Mouse (Mus musculus) embryonic facial prominence, embryonic 11.5 days (tissue): Measurements from ENCODE around the gene Gsta2. TPM values are rescaled to one million over a fixed set of nuclear protein-coding genes. Genes with fewer than 3 reads are reported as not detected.
"Not testable (repeated sequence)": the region's sequence is repeated elsewhere in the genome, so short reads cannot be mapped to it uniquely, and the experiment has no call there.

Experiments
- ATAC-seq: fragments of 200-750 bp; cut with Nextera tagmentation; replicated peaks from 2 replicates; pipeline ENCODE4 v1.8.0; 2017; ENCODE audit warnings: low read depth; ENCODE audit not compliant: insufficient number of reproducible peaks, low FRiP score, low TSS enrichment
- DNase-seq: peaks from one replicate; pipeline ENCODE4 v3.0.0-alpha.2; 2015; ENCODE audit warnings: low spot score
- H3K27ac ChIP-seq: fragments of 300-500 bp; sonication (generic); replicated peaks from 2 replicates; pipeline ENCODE4 v1.5.1; 2014; ENCODE audit warnings: mild to moderate bottlenecking, low read depth, low read length, control low read depth
- H3K27me3 ChIP-seq: fragments of 300-500 bp; sonication (generic); 2 replicates; pipeline ENCODE4 v1.6.1; 2014; ENCODE audit warnings: mild to moderate bottlenecking, low read length, moderate library complexity, mixed read lengths; ENCODE audit not compliant: control insufficient read depth, insufficient read depth
- H3K36me3 ChIP-seq: fragments of 300-500 bp; sonication (generic); replicated peaks from 2 replicates; pipeline ENCODE4 v1.6.1; 2014; ENCODE audit warnings: low read depth, mild to moderate bottlenecking, low read length, moderate library complexity, mixed read lengths; ENCODE audit not compliant: control insufficient read depth, insufficient read depth
- H3K4me1 ChIP-seq: fragments of 300-500 bp; sonication (generic); 2 replicates; pipeline ENCODE4 v1.6.1; 2014; ENCODE audit warnings: low read length, mixed read lengths; ENCODE audit not compliant: control insufficient read depth, insufficient read depth
- H3K4me2 ChIP-seq: fragments of 300-500 bp; sonication (generic); 2 replicates; pipeline ENCODE4 v1.6.1; 2014; ENCODE audit warnings: low read depth, mild to moderate bottlenecking, control low read depth, low read length, moderate library complexity
- H3K4me3 ChIP-seq: fragments of 300-500 bp; sonication (generic); 2 replicates; pipeline ENCODE4 v1.5.1; 2014; ENCODE audit warnings: low read depth, low read length, control low read depth
- H3K9ac ChIP-seq: fragments of 300-500 bp; sonication (generic); replicated peaks from 2 replicates; pipeline ENCODE4 v1.6.1; 2014; ENCODE audit warnings: mild to moderate bottlenecking, control low read depth, low read length
- H3K9me3 ChIP-seq: fragments of 300-500 bp; sonication (generic); replicated peaks from 2 replicates; pipeline ENCODE4 v1.6.1; 2016; ENCODE audit warnings: mild to moderate bottlenecking, low read length, inconsistent platforms, mixed read lengths; ENCODE audit not compliant: control insufficient read depth
- WGBS: fragments of 180-500 bp; shearing (Covaris S2); extraction: QIAGEN DNeasy Blood & Tissue Kit; methylation state at CpG from one replicate; pipeline ENCODE4 v1.1.7; 2014; 5-methylcytosine and 5-hydroxymethylcytosine counted together
- polyA plus RNA-seq: library from polyadenylated mRNA; unstranded; fragments of >200 nt; fragmentation: Nextera tagmentation; extraction: Ambion mirVana; gene quantifications from 2 replicates; pipeline ENCODE4 v1.2.1, GENCODE M21; 2014

Gene Gsta2
- polyA plus RNA-seq, 1 experiment from 2014 or later, result not detected

GRCm38 (mm10) chr9:78372827-78373504 lies 17.4 kb upstream of the Gsta2 start:
- Histone ChIP-seq H3K36me3 (no peaks in the 10 kb centered on the region), H3K4me1 (no peaks in the 10 kb centered on the region), H3K4me3 (no peak overlapping the region), H3K27ac (no peak overlapping the region), H3K9ac (no peak overlapping the region), H3K9me3 (no peaks in the 10 kb centered on the region), H3K27me3 (no peaks in the 10 kb centered on the region), H3K4me2 (no peak overlapping the region)
- no peak for ATAC-seq
- 86% methylated on average over 10 of the region's 10 CpGs for WGBS
- DNase-seq, result no peak

DNA sequence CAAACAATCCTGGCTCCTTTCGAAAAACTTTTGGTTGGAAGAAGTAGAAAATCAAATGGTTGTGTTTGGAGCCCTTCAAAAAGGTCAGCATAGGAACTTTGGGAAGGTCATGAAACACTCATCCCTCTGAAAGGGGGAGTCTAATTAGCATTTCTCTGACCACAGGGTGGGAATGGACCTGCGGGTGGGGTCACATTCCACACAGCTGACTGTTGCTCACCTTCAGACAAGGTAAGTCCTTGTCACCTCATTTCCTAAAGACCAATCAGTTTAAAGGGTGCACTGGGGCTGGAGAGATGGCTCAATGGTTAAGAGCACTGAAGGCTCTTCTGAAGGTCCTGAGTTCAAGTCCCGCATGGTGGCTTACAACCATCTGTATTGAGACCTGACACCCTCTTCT lies 15.9 kb upstream of the Gsta2 start:
- Histone ChIP-seq H3K4me3 (no peak overlapping the region), H3K4me2 (no peak overlapping the region), H3K9ac (no peak overlapping the region), H3K27me3 (no peaks in the 10 kb centered on the region), H3K36me3 (no peaks in the 10 kb centered on the region), H3K27ac (no peak overlapping the region), H3K4me1 (no peaks in the 10 kb centered on the region), H3K9me3 (no peaks in the 10 kb centered on the region)
- ATAC-seq (no peak), DNase-seq (no peak)
- 97% methylated on average over 3 of the region's 3 CpGs for WGBS

- H3K9me3 ChIP-seq, result no peaks in the 10 kb centered on the region
- H3K4me2 ChIP-seq, result no peak overlapping the region
- no peak overlapping the region for H3K4me3 ChIP-seq
- ATAC-seq (no peak), DNase-seq (no peak)
- H3K27me3 ChIP-seq, result no peaks in the 10 kb centered on the region
- H3K9ac ChIP-seq, result no peak overlapping the region
- H3K4me1 ChIP-seq, result no peaks in the 10 kb centered on the region
- H3K27ac ChIP-seq, result no peak overlapping the region
- 89% methylated on average over 7 of the region's 7 CpGs for WGBS
- H3K36me3 ChIP-seq, result no peaks in the 10 kb centered on the region
Observed at GRCm38 (mm10) chr9:78369786-78370185, 14.2 kb upstream of the Gsta2 start.

DNA sequence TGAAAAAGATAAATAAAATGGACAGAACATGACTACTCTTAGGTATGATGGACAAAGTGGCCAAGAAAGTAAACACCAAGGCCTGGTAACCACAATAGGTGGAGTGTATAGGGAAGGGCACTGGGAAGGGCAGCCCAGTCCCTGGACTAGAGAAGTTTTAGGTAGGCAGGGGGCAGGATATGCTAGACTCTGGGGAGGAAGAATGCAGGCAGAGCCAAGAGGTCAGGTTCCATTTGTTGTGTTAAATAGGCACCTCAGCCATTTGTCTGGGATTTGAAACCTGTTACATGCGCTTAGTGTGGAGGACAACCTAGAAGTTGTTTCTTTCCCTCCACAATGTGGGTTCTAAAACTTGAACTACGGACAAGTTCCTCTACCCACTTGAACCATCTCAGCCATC lies 13.8 kb upstream of the Gsta2 start:
- H3K4me3 ChIP-seq, result no peak overlapping the region
- 95% methylated on average over 2 of the region's 2 CpGs for WGBS
- H3K9ac ChIP-seq, result no peak overlapping the region
- no peak for ATAC-seq
- no peaks in the 10 kb centered on the region for H3K4me1 ChIP-seq
- no peaks in the 10 kb centered on the region for H3K27me3 ChIP-seq
- no peak overlapping the region for H3K27ac ChIP-seq
- H3K36me3 ChIP-seq, result no peaks in the 10 kb centered on the region
- H3K4me2 ChIP-seq, result no peak overlapping the region
- no peaks in the 10 kb centered on the region for H3K9me3 ChIP-seq
- DNase-seq, result no peak

- DNase-seq (no peak), ATAC-seq (no peak)
- no peaks in the 10 kb centered on the region for H3K36me3 ChIP-seq
- 65% methylated on average over 3 of the region's 3 CpGs for WGBS
- H3K9me3 ChIP-seq, result no peaks in the 10 kb centered on the region
- no peaks in the 10 kb centered on the region for H3K27me3 ChIP-seq
- no peak overlapping the region for H3K4me3 ChIP-seq
- H3K4me2 ChIP-seq, result no peak overlapping the region
- no peak overlapping the region for H3K9ac ChIP-seq
- H3K27ac ChIP-seq, result no peak overlapping the region
- no peaks in the 10 kb centered on the region for H3K4me1 ChIP-seq
Observed at GRCm38 (mm10) chr9:78368671-78369293, 13.2 kb upstream of the Gsta2 start.

DNA sequence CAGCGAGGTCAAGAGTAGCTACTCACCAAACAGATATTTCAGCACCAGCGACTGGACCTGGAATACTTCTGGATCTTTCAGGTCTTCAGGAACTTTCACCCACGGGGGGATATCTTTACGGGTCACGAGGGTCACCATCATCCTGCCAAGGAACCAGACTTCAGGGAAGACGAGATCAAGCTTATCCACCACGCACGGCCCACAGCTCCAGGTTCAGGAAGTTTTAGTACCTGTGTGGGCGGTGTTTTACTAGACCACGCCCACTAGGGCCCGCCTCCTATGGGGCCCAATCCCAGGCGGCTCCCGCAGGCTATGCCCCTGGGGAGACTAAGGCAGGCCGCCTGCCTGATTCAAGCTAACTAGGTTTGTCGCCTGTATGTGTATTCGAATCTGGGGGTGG lies 12.4 kb upstream of the Gsta2 start, which contains the start of gene Dppa5a:
Gene Dppa5a (minus strand): TSS at position 219 of the 400 bp plus-strand sequence.
- H3K27ac ChIP-seq, H3K4me1 ChIP-seq, H3K36me3 ChIP-seq, H3K4me3 ChIP-seq, H3K9ac ChIP-seq, ATAC-seq, H3K9me3 ChIP-seq, DNase-seq, H3K27me3 ChIP-seq, H3K4me2 ChIP-seq: not testable (repeated sequence)
- 90% methylated on average over 16 of the region's 16 CpGs for WGBS

DNA sequence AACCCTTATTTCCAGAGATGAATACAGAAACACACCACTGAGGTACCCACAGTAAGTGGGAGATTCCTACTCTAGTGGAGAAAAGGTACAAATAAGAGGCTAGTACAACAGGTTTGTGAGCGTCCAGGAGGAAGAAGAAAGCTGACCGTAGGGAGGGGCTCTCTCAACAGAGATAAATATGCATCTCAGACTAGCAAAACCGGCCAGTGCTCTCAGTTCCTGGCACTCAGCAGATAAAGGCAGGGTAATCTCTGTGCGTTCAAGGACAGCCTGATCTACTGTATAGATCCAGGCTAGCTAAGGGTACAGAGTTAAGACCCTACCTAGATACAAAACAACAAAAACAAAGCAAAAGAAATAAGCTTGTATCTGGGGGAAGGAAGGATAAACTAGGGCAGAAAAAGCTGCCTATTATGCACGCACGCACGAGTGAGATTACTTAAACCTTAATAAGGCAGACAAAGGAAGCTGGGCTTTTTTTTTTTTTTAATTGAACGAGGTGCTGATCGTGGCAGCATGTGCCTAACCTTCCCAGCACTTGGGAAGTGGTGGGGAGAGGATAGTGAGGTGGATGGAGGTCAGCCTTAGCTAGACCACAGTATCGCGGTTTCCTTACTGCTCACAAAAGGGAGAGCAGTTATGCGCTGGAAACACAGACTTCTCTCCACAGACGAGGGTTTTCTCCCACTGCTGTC lies 10.4 kb upstream of the Gsta2 start:
- ATAC-seq, result no peak
- no peak for DNase-seq
- H3K4me1 ChIP-seq, result no peaks in the 10 kb centered on the region
- H3K9ac ChIP-seq, result no peak overlapping the region
- no peak overlapping the region for H3K4me2 ChIP-seq
- H3K4me3 ChIP-seq, result no peak overlapping the region
- no peaks in the 10 kb centered on the region for H3K27me3 ChIP-seq
- 69% methylated on average over 13 of the region's 13 CpGs for WGBS
- H3K27ac ChIP-seq, result no peak overlapping the region
- no peaks in the 10 kb centered on the region for H3K9me3 ChIP-seq
- no peaks in the 10 kb centered on the region for H3K36me3 ChIP-seq

- Histone ChIP-seq H3K4me3 (no peak overlapping the region), H3K9me3 (no peaks in the 10 kb centered on the region), H3K27ac (no peak overlapping the region), H3K4me1 (no peaks in the 10 kb centered on the region), H3K9ac (no peak overlapping the region), H3K36me3 (no peaks in the 10 kb centered on the region), H3K4me2 (no peak overlapping the region), H3K27me3 (no peaks in the 10 kb centered on the region)
- 91% methylated on average over 6 of the region's 6 CpGs for WGBS
- ATAC-seq (no peak), DNase-seq (no peak)
Observed at GRCm38 (mm10) chr9:78364701-78365100, 9.1 kb upstream of the Gsta2 start.
